Mouse (Mus musculus): ENCODE results near the gene Ate1. TPM values are rescaled to one million over a fixed set of nuclear protein-coding genes. Genes with fewer than 3 reads are reported as not detected.
"Not testable (repeated sequence)": the region's sequence is repeated elsewhere in the genome, so short reads cannot be mapped to it uniquely, and the experiment has no call there.

Ate1 gene
- polyA plus RNA-seq, 1 experiment from 2014 or later = 34.3 TPM

DNA sequence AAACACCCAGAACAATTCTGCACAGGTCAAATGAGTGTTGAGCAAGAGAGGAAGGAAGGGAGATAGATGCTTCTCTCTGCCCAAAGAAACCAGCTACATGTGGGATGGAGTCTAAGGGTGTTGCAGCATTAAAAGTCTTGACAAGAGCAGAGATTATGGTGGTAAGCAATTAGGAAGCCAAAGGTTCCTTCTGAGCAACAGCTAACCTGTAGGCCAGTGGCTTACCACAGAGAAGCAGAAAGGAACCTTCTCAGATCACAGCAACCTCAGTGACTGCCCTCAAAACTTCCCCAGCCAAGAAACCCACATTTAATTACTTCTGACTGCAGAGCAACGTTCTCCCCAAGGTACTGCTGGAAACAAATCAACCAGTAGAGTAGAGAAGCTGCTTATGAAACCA, 18.7 kb downstream of the Ate1 start:
- Histone ChIP-seq H3K4me3 (ENCODE audit: inconsistent target) (no peak overlapping the region), H3K36me3 (ENCODE audit: inconsistent target) (peaks cover 44% of the 10 kb centered on the region), H3K27ac (no peak overlapping the region), H3K79me2 (ENCODE audit: inconsistent target) (no peaks in the 10 kb centered on the region)
- 8% methylated on average over 1 of the region's 1 CpGs for WGBS (ENCODE audit: missing documents)

DNA sequence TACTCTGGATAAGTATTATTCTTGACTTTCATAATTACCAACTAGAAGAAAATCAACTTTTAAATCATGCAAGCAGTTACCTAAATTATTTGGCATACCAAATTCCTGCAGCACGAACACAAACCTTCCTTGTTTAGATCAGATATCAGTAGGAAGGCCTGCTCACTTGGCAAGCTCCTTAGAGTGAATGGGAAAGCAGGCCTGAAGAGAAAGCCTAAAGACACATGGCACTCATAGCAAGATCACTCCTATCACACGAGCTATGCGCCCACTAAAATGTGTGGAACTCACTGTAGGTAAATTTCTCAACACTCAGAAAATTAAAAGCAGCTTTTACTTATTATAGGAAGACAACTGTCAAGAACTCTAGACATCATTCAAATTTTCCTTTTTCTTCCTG, 26.8 kb downstream of the Ate1 start:
- Histone ChIP-seq H3K27ac (no peak overlapping the region), H3K79me2 (ENCODE audit: inconsistent target) (peaks cover 4% of the 10 kb centered on the region; the same call in 1 of the 2 replicates), H3K4me3 (ENCODE audit: inconsistent target) (no peak overlapping the region), H3K36me3 (ENCODE audit: inconsistent target) (no peaks in the 10 kb centered on the region; the same call in 1 of the 2 replicates)
- 92% methylated on average over 3 of the region's 3 CpGs for WGBS (ENCODE audit: missing documents)

GRCm38 (mm10) chr7:130492026-130492425, 28.1 kb downstream of the Ate1 start:
- H3K4me3 ChIP-seq (ENCODE audit: inconsistent target) = no peak overlapping the region
- no peak overlapping the region for H3K27ac ChIP-seq
- H3K36me3 ChIP-seq (ENCODE audit: inconsistent target) = no peaks in the 10 kb centered on the region; the same call in 1 of the 2 replicates
- H3K79me2 ChIP-seq (ENCODE audit: inconsistent target) = peaks cover 4% of the 10 kb centered on the region; the same call in 1 of the 2 replicates

DNA sequence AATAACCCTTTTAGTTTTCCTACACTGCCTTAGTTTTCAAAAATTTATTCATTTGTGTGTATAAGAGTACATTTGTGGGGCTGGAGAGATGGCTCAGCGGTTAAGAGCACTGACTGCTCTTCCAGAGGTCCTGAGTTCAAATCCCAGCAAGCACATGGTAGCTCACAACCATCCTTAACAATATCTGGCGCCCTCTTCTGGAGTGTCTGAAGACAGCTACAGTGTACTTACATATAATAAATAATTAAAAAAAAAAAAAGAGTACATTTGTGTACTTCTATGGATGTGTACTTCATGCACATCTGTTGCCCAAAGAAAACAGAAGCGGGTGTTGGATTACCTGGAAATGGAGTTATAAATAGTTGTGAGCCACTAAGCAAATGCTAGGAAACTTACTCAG, 41.2 kb downstream of the Ate1 start:
- WGBS (ENCODE audit: missing documents) = 97% methylated on average over 3 of the region's 3 CpGs
- not testable (repeated sequence) for H3K36me3 ChIP-seq (ENCODE audit: inconsistent target); H3K4me3 ChIP-seq (ENCODE audit: inconsistent target); H3K79me2 ChIP-seq (ENCODE audit: inconsistent target); H3K27ac ChIP-seq

DNA sequence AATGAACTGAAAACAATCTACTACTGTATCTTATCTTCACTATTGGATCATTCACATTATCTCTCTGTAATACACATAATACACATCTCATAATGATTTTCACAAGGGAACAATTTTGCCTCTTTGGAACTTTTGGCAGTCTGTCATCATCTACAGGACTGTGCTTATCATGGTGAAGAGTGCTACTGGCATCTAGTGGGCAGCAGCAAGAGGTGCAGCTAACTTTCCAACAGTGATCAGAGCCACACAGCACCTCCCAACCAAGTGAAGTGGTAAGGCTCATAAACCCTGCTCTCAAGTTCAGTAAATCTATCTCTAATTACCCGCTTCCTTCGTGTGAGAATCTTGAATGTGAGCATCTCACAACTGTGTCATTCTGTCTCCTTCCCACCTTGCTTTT, 44.2 kb downstream of the Ate1 start:
- Histone ChIP-seq H3K36me3 (ENCODE audit: inconsistent target) (0 out of 2 replicates have a peak, but pooled peaks cover 7% of the 10 kb centered on the region), H3K27ac (no peak overlapping the region), H3K4me3 (ENCODE audit: inconsistent target) (no peak overlapping the region), H3K79me2 (ENCODE audit: inconsistent target) (no peaks in the 10 kb centered on the region)
- WGBS (ENCODE audit: missing documents) = 77% methylated on average over 2 of the region's 2 CpGs

GRCm38 (mm10) chr7:130473881-130474280, 46.3 kb downstream of the Ate1 start:
- whole genome bisulfite sequencing (ENCODE audit: missing documents) = 38% methylated on average over 3 of the region's 3 CpGs
- 0 out of 2 replicates have a peak, but pooled peaks cover 7% of the 10 kb centered on the region for H3K36me3 ChIP-seq (ENCODE audit: inconsistent target)
- H3K79me2 ChIP-seq (ENCODE audit: inconsistent target) = no peaks in the 10 kb centered on the region
- no peak overlapping the region for H3K27ac ChIP-seq
- H3K4me3 ChIP-seq (ENCODE audit: inconsistent target) = no peak overlapping the region

DNA sequence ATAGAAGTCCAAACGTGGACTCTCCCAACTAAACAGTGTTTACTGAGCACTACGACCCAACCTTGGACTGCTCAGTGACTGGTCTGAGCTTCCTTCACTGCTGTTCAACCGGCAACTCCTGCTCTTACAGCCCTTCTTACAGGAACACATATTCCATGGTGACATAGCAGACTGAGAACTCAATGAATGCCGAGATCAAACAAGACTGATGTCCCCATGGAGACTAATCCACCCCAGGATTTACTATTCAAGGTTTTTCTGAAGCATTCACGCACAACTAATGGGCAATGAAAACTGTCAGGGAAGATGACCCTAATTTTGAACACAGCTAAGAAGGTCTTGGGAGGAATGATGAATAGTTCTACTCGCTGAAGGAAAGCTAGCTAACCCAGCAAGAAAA, 47.5 kb downstream of the Ate1 start:
- no peaks in the 10 kb centered on the region for H3K79me2 ChIP-seq (ENCODE audit: inconsistent target)
- H3K36me3 ChIP-seq (ENCODE audit: inconsistent target) = 0 out of 2 replicates have a peak, but pooled peaks cover 7% of the 10 kb centered on the region
- 95% methylated on average over 6 of the region's 6 CpGs for WGBS (ENCODE audit: missing documents)
- no peak overlapping the region for H3K4me3 ChIP-seq (ENCODE audit: inconsistent target)
- H3K27ac ChIP-seq = no peak overlapping the region

- no peak overlapping the region for H3K4me3 ChIP-seq (ENCODE audit: inconsistent target)
- WGBS (ENCODE audit: missing documents) = 94% methylated on average over 6 of the region's 6 CpGs
- H3K79me2 ChIP-seq (ENCODE audit: inconsistent target) = no peaks in the 10 kb centered on the region
- H3K36me3 ChIP-seq (ENCODE audit: inconsistent target) = 0 out of 2 replicates have a peak, but pooled peaks cover 11% of the 10 kb centered on the region
- H3K27ac ChIP-seq = no peak overlapping the region
Observed at GRCm38 (mm10) chr7:130471045-130471444, 49.1 kb downstream of the Ate1 start.

DNA sequence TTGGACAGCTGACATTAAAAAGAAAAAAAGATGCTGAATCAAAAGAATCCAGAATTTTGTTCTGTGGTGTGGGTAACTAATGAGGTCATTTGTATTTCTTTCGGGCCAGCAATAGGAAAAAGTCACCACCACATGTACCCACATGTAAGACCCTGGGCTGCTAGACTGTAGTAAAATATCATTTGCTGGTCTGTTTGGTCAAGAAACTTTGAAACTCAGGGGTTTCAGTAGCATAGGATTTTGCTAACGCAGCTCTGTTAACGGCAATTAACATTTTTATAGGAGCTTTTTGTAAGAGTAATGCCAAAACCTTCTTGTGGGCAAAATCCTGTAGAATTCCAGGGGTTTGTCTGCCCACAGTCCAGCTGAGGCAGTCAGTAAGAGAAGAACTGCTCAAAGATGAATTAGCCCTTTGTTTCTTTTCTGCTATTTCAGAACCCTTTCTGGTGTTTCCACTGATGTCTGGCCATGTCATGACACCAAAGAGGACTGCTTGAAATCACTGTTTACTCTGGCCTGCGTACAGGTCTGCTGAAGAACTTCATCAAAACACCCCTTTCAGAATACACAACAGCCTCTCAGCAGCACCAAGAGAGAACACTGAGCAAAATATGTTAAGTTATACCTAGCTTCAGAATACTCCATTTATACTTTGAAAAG, 64.5 kb downstream of the Ate1 start:
- Histone ChIP-seq H3K36me3 (ENCODE audit: inconsistent target) (peaks cover 36% of the 10 kb centered on the region), H3K27ac (no peak overlapping the region), H3K4me3 (ENCODE audit: inconsistent target) (no peak overlapping the region), H3K79me2 (ENCODE audit: inconsistent target) (no peaks in the 10 kb centered on the region)
- WGBS (ENCODE audit: missing documents) = 94% methylated on average over 4 of the region's 4 CpGs

GRCm38 (mm10) chr7:130454226-130454625, 65.9 kb downstream of the Ate1 start:
- 88% methylated on average over 3 of the region's 3 CpGs for WGBS (ENCODE audit: missing documents)
- peaks cover 27% of the 10 kb centered on the region for H3K36me3 ChIP-seq (ENCODE audit: inconsistent target)
- H3K79me2 ChIP-seq (ENCODE audit: inconsistent target) = no peaks in the 10 kb centered on the region

GRCm38 (mm10) chr7:130435776-130436175, 84.4 kb downstream of the Ate1 start:
- Histone ChIP-seq H3K79me2 (ENCODE audit: inconsistent target) (no peaks in the 10 kb centered on the region), H3K36me3 (ENCODE audit: inconsistent target) (no peaks in the 10 kb centered on the region; the same call in 1 of the 2 replicates), H3K27ac (no peak overlapping the region), H3K4me3 (ENCODE audit: inconsistent target) (no peak overlapping the region)
- 95% methylated on average over 5 of the region's 5 CpGs for WGBS (ENCODE audit: missing documents)

More at GRCm38 (mm10) chr7:130454226-130454625, 65.9 kb downstream of the Ate1 start:
- H3K4me3 ChIP-seq (ENCODE audit: inconsistent target) = no peak overlapping the region
- no peak overlapping the region for H3K27ac ChIP-seq

DNA sequence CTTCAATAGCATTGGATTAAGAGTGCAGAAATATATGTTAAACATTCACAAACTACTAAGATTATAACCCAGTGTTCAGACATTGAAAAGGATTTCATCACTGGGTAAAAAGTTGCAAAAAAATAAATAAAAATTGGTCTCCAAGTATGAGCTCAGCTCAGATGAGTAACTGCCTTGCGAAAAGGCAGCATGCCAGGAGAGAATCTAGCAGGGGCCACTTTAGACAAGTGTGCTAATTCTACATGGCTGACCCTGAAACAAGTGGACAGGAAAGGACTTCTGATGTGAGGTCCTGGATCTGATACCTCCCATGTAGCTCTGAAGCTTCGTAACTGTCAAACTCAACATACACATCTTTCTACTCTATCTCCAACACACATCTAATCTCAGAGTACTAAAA, 88.0 kb downstream of the Ate1 start:
- H3K36me3 ChIP-seq (ENCODE audit: inconsistent target) = no peaks in the 10 kb centered on the region
- H3K27ac ChIP-seq = no peak overlapping the region
- 95% methylated on average over 2 of the region's 2 CpGs for WGBS (ENCODE audit: missing documents)
- H3K79me2 ChIP-seq (ENCODE audit: inconsistent target) = no peaks in the 10 kb centered on the region
- H3K4me3 ChIP-seq (ENCODE audit: inconsistent target) = no peak overlapping the region

DNA sequence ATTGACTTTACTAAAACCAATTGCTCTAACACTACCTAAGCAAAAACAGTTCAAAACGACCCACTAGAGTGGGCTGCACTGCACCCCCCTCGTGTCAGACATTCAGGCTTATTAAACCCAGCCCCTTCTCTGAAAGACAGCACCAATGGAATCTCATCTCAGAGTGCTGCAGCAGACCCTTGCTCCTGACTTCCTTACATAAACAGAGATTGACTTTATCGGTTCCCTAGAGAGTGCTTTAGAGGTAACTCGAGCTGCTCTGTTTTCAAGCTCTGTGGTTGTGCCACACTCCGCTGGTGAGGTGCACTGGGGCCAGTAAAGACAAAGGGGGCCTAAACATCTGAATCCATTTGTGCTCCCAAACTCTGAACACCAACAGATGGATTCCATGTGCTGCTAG, 93.6 kb downstream of the Ate1 start:
- no peak overlapping the region for H3K4me3 ChIP-seq (ENCODE audit: inconsistent target)
- WGBS (ENCODE audit: missing documents) = 81% methylated on average over 5 of the region's 5 CpGs
- H3K36me3 ChIP-seq (ENCODE audit: inconsistent target) = no peaks in the 10 kb centered on the region
- no peaks in the 10 kb centered on the region for H3K79me2 ChIP-seq (ENCODE audit: inconsistent target)
- H3K27ac ChIP-seq = no peak overlapping the region

- H3K27ac ChIP-seq = no peak overlapping the region
- 87% methylated on average over 2 of the region's 2 CpGs for WGBS (ENCODE audit: missing documents)
- no peaks in the 10 kb centered on the region for H3K79me2 ChIP-seq (ENCODE audit: inconsistent target)
- no peaks in the 10 kb centered on the region for H3K36me3 ChIP-seq (ENCODE audit: inconsistent target)
- H3K4me3 ChIP-seq (ENCODE audit: inconsistent target) = no peak overlapping the region
Observed at GRCm38 (mm10) chr7:130425991-130426390, 94.2 kb downstream of the Ate1 start.

DNA sequence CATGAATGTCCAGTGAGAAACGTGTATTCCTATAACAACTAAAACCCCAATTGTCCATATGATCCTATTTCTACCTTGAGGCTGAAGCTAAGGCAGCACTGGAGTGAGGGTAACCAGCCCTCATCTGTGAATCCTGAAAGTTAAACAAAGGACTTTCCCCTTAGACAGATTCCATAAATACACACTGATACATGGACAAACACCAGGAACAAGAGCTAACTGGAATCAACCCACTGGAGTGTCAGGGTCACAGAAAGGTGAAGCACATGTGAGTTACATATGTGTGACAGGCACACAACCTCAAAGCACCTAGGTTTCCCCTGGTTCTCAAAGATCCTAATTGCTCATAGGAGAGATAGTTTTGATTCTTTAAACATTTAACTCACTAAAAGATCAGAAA, 100.2 kb downstream of the Ate1 start:
- WGBS (ENCODE audit: missing documents) = 100% methylated on average over 1 of the region's 1 CpGs
- Histone ChIP-seq H3K4me3 (ENCODE audit: inconsistent target) (no peak overlapping the region), H3K36me3 (ENCODE audit: inconsistent target) (no peaks in the 10 kb centered on the region; the same call in 1 of the 2 replicates), H3K27ac (no peak overlapping the region), H3K79me2 (ENCODE audit: inconsistent target) (no peaks in the 10 kb centered on the region)

DNA sequence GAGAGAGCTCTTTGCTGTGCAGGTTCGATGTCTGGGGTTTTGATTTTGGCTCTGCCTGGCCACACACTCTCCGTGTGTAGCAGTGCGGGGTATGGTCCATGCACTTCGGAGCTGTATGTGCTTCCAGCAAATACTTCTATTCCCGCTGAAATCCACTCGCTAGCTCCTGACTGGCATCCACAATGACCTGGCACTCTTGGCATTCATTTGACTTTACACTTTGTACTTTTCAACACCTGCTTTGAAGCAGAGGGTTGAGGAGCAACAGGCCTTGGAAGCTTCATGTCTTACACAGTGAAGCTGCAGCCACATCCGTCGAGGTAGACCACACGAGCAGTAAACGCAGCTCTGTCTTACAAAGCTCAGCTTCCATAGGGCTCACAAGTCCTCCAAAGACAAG, 112.5 kb downstream of the Ate1 start:
- WGBS (ENCODE audit: missing documents) = 96% methylated on average over 10 of the region's 10 CpGs
- H3K4me3 ChIP-seq (ENCODE audit: inconsistent target) = no peak overlapping the region
- H3K36me3 ChIP-seq (ENCODE audit: inconsistent target) = no peaks in the 10 kb centered on the region
- no peak overlapping the region for H3K27ac ChIP-seq
- no peaks in the 10 kb centered on the region for H3K79me2 ChIP-seq (ENCODE audit: inconsistent target)
